Mouse (Mus musculus) layer of hippocampus, adult 9-10 months (tissue): ENCODE results near the gene Vti1a.

Source experiments
- DNase-seq: peaks from one replicate; pipeline ENCODE4 v3.0.0; 2022; ENCODE audit warnings: low spot score

The Vti1a gene

DNA sequence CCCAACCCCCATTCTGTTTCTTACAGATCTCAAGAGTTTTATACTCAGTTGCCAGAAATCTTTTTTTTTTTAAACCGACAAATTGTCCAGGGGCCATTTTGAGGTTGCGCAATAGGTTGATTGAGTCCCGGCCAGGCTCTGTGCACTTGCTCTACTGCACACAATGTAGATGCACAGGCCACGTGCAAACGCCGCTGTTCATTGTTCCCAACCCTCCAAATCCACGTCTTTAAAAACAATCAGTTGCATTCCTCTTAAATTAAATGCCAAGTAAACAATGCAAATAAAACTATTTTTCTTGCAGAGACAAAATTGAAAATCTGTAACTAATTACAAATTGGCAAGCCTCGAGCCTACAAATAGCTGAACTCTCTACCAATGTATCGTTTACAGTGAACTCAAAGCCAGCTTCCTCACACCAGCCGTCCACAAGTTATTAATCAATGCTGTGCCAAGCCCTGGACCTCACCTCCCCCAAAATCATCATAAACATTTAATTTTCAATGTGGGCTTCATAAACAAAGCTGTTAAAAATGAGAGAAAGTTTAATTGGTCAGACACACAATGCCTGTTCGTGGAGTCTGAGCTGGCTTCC lies 244.1 kb downstream of the Vti1a start:
- no peak for DNase-seq

DNA sequence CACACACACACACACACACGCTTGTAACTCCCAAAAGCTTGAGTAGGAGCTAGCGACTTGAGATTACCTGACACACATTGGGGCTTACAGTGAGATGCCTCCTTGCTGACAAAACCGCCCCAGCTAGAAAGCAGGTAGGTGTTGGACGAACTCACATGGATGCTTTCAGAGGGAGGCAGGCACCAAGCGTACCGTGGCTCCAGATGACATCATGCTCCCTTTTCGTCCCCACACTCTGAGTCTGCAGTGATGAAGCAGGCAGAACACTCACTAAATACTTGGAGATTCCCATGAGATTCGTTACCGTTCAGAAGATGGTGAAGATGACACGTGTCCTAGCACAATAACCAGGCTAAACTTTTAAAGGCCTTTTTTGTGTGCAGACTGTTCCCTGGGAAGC lies 245.4 kb downstream of the Vti1a start:
- DNase-seq, result no peak

DNA sequence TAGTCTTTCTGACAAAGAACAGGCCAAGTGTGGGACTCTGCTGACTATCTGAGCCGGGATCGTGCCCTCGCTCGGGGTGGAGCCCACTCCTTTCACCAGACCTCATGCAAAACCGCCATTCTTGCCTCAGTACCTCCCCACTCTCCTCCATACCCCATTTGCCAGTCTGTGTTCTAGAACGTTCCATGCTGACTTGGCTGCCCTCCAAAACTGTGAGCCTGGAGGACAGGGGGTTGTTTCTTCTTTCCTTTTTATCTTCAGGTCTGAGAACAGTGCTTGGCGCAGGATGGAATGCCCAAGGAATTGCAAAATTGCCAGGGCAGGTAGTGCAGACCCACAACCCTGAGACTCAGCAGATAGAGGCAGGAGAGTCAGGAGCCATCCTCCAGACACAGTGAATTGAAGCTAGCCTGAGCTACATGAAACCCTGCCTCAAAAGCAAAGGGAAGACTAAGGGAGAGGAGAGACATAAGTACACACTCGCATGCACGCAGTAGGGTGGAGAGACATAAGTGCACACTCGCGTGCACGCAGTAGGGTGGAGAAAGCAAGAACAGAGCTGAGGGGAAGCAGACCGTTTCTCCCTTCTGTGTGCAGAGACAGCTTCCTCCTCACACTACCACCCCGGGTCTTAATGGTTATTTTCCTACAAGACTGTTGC lies 246.5 kb downstream of the Vti1a start:
- no peak for DNase-seq

DNA sequence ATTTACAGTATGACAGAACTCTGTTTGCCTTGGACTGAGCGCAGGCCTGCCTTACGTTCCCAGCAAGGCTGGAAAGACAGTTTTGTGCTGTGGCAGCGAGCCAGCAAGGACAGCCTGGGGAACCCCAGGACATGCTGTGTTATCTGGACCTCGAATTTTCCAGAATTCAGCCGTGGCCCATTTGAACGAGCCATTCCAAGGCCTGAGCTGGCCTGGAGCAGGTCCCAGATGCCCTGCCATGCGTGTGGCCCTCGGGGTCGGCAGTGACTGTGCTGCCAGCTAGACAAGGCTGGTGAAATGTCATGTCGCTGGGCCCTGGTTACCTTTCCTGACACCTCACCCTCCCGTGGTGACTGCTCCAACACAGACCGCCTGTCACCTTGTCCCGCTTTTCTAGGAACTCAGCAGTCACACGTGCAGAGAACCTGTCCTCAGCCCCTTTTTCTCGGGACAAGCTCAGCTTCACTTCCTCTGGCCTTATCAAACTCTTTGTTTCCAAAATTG lies 247.1 kb downstream of the Vti1a start:
- DNase-seq, result no peak

DNA sequence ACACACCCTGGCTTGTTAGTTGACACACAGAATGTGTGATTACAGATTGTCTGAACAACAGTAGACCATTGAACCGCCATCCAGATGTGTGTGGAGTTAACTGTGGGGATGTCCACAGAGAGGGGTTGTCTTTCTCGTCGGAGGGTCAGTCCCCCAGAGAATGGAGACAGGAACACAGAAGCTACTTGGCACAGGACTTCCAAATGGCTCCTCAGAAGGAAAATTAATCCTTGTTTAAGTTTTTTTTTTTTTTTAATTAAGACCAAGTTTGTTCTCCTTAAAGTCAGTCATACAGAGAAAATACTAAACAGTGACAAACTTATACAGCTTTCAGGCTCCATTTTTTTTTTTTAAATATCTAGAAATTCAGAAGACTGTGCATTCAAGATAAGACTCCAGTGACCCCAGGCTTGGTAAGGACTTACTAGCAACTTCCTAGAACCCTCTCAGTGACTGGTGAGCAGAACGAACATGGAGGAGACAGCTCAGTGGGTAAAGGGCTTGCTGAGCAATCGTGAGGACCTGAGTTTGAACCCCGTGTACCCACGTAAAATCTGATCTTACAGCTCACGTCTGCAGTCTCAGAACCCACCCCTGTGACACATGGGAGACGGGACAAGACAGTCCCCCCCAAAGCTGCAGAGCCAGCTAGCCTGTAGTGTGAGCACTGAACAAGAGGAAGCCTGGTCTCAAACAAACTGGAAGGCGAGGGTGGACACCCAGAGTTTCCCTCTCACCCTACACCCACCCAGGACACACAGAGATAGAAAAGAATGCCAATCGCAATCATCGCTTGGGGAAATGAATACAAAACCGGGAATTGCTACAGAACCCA lies 248.2 kb downstream of the Vti1a start:
- DNase-seq, result no peak

DNA sequence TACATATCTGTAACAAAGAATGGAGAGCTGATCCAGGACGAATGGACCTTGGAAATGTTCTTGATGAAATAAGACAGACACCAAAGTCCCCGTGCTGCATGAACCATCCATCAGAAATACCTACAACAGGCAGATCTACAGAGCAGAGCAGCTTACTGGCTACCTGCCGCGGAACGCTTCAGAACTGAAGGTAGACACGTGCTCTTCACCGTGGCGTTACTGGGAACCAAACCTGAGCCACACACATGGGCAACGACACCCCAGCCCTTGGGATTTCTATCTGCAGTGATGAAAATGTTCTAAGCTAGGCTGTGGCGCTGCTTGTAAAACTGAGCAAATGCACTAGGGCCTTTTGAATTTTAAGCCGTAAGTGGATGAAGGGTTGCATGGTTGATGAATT lies 249.0 kb downstream of the Vti1a start:
- no peak for DNase-seq

DNA sequence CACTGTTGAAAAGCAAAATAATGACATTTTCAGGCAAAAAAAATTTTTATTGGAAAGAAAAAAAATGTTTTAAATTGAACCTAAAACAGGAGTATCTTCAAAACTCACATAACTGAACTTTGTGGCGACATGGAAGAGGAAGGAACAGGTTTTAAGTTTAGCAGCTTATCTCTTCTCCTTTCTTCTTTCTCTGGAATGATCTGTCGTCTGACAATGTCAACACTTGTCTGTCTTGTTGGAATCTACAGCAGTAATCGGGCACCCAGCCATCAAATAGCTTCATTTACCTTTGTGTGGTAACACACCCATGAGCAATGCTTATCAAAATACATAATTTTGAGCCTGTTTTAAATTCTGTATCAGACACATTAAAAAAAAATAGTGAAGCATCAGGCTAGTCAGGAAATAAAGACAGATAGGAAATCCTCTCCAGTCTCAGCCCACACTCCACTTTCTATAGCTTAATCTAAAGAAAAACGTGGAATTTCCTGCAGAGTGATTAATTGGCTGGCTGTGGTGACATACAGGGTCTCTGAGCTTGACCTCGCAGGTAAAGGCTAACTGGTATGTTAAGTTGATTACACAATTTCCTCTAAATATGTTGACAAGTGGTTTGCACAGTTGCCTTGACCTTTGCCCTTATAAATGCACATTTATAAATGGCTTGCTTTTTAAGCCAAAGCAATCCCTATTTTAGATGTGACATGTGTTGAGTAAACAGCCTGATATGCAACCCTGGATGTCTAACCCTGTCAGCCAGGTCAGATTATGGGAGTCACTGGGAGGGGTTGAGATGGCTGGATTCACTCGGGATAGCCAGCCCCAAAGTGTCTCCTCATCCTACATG lies 249.7 kb downstream of the Vti1a start:
- DNase-seq, result no peak

DNA sequence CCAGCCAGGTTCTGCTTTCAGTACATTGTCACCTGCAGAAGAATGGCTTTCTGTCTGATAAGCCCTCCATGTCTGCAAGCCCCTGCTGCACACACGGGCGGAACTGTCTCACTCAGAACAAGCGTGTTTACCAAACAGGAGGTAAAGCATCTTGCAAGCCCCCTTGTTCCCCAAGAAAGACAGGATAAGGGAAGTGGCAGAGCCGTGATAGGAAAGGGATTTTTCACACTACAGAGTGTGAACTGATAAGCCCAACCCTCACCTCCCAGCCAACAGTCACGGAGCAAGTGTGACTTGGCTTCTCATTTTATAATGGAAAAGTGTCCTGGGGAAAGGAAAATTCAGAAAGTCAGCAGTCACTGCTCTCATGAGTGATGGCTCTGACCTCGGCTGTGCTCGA lies 253.0 kb downstream of the Vti1a start:
- no peak for DNase-seq

DNA sequence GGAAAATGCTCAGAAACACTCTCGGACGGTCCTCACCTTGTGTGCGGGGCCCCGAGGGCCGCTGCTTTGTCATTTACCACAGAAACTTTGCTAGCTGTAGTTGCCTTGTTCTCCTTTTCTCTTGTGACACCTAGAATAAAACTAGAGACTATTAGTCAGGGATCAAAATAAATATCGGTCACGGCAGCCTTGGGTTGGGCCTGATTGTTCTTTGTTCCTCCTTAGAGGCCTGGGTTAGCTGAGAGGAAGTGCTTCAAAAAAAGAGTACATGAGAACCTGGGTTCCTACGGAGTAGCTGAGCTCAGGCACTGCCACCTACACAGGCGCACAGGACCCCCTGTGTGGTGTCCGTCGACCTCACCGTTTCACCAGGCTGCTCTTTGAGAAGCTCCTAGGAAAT lies 253.8 kb downstream of the Vti1a start:
- DNase-seq, result no peak

DNA sequence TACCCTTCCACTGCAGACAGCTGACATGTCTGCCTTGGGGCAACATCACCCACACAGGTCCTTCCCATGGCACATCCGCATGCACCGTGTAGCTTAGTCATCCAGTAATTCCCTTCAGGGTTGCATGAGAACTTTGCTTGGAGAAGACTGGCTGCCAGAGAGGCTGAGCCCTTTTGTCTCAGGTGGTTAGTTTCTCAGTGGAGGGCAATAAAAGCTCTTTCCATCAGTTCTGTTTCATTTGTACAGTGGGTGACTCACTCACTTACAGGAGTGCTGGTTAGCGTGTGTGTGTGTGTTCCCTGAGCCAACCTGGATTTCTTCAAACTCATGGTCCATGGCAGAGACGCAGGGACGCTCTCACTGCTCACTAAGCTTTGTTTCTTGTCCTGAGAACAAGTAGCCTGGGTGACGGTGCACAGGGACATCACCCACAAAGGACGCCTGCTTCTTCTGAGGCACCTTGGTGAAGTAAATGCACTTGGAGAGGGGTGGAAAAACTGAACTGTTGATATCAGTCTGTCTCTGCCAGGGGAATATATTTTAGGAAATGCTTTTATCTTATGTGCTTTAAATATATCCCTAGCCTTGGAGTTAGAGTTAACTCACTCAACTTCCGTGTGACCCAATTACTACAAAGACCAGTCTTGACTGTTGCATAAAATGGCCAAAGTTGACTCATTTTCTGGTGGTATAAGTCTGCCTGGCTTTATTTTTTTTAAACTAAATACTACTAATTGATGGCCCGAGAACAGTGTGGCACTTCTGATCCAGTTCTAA lies 254.6 kb downstream of the Vti1a start:
- no peak for DNase-seq

DNA sequence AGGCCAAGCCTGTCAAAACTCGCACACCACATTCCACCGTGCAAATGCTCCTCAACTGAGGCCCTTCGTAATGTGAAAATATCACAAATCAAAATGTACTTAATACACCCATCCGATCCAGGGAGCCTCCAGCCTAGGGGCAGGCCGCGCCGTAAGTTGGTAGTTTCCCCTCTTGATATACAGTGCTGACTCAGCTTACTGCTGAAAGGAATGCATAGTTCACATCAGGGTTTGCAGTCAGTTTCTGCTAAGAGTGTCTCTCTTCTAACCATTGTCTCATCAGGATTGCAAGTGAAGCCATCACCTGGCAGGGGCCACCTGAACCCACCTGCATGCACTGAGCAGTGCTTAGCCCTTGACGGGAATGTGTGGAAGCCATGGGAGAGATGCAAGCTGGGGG lies 255.4 kb downstream of the Vti1a start:
- DNase-seq, result no peak

DNA sequence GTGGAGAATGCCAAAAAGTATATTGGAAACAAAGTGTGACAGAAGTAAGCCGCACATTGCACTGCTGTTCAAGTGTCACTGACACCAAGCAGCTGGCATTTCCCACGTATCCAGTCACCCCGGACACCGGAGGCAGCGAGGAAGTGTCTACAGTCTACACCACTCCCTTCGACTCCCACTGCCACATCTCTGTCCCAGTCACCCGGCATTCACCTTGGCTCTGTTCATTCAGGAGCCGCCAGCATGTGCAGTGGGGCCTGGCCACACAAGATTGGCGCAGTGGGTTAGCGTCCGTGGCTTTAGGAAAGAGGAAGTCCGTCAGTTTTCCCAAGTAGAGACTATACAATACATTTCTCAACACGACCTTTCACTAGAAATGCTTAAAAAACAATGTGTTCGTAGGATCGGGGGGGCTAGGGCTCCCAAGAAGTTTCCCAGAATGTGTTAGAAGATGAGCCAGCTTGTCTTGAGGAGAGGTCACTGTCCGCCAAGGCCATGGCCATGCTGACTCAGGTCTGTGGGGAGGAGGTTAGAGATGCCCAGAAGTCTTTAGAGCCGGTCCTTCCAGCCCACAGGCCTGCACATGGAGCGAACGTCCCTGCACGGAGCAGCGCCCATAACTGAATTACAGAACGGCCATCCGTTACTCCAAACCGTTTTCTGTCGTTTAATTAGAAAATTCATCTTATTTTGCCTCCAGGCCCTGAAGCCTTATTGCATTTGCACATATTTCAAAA lies 261.4 kb downstream of the Vti1a start:
- DNase-seq, result no peak

DNA sequence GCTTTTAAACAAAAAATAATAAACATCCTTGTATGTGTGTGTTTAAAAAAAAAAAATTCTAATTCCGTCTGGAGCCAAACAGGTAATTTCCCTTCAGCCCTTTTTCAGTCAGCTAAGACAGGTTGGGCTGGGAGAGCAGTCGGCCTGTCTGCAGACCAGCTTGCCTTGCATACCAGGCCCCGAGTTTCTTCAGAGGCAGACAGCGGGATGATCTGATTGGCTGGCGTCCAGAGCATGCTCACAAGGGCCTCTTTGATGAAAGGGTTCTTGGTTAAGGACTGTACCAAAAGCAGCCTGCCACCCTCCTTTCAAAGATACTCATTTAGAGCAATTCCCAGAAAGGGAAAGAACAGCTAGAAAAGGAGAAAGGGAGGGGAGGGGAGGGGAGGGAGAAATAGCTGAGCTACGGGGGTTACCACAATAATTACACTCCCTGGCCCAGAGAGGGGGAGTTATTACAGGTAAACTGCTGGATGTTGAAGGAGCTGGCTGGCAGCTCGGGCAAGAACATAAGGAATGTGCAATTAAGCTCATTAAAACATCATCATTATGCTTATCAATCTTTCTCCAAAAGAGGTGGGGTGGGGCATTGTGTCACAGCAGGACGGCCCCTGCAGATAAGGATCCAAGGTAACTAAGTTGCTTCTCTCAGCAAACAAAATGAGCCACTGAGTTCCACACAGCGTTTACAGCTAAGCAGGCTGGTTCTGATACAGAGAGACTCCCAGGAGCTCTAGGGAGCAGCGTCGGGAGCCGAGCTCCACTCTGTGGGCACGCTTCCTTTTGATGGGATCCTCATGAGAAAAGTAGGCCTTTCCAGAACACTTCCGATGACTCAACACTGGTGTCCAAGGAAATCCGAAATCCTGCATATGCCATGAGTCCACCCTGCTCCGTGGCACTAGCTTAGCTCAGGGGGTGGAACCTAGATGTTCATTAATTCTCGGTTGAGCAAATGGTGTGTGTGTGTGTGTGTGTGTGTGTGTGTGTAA lies 262.3 kb downstream of the Vti1a start:
- peak; percentile 29 for DNase-seq

DNA sequence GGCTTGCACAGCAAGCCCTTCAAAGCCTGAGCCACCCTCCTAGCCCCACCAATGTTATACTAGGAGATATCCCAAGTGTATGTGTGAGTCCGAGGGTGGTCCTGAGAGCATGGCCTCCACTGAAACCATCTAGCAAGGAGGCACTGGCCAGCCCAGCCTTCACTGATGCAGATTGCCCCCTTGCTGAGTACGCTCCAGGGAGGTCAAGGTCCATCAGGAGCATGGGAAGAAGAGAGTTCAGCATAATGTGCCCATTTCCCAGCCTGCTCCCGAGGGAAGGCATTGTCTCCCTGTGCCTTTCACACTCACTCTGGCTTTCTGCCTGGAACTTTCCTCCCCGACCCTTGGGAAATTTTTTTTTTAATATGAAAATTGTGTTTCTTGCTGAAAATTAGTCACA lies 263.2 kb downstream of the Vti1a start:
- DNase-seq, result no peak

DNA sequence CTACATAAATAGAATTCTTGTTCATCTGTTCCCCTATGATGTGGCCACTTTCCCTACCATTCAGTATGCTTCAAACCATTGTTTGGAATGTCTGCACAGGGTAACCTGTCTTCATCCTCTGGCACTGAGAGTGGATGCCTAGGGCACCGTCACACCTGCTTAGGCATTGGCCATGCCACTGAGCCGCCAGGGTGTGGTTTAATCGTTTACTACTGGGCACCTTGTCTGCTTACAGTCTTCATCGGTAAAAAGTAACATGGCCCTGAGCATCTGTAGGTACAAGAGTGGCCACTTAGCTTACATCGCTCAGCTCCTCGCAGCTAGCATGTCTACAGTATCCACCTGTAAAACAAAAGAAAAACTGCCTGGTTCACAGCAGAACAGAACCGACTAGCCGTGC lies 264.1 kb downstream of the Vti1a start:
- DNase-seq, result no peak

DNA sequence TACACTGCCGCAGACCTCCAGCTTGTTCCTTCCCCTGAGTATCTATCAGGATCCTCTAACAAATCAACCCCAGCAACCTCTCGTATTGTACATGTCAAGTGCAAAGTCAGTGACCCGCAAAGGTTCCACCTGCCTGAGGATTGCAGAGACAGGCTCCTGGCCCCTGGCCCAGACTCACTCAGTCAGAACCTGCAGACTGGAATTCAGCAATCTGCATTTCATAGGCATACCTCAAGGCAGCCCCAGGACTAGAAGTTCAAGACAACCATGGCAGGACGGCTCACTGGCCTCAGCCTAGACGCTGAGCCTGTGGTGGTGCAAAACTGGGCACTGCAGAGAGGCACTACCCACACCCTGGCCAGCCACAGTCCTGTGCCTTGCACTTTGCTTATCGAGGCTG lies 264.6 kb downstream of the Vti1a start:
- DNase-seq, result no peak

DNA sequence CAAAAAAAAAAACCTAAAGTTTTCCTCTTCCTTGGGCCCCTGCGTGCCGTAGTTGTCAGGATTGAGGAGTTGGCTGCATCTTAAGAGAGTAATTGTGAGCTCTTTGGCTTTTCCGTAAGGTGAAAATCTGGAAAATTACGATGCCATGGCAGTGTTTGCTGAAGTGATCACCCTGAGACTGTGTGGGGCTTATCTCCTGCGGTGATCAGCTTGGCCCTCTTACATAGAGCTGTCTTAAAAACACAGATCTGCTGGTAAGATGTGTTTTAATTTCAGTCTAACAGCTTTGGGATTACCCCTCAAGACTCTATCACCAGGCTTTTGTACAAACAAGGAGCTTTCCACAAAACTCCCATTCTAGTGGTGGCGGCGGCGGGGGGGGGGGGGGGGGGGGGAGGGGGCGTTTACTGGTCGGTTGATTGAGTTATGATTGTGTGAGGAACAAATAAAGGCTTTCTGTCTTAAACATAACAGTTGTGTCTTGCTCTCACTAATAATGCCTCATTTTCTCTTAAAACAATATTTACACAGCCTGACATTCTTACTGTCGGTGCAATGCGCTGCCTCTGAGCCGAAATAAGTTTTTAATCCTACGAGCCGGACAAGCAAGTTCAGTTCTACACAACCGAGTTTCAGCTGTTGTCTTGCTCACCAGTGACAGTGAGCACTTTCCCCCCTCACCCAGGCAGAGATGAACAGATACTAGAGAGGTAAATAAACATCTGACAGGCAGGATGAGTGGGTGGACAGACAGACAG lies 267.0 kb downstream of the Vti1a start:
- no peak for DNase-seq
